Mouse (Mus musculus) stomach, embryonic 14.5 days (tissue): ENCODE results near the gene Sncg. TPM values are rescaled to one million over a fixed set of nuclear protein-coding genes. Genes with fewer than 3 reads are reported as not detected.

Experiments used
- ATAC-seq: fragments of 200-750 bp; cut with Nextera tagmentation; 2 replicates; pipeline ENCODE4 v1.8.0; 2017; ENCODE audit warnings: low read depth, moderate TSS enrichment; ENCODE audit not compliant: insufficient number of reproducible peaks, insufficient read depth, low FRiP score
- H3K27ac ChIP-seq: fragments of 300-500 bp; sonication (generic); 2 replicates; pipeline ENCODE4 v1.5.1; 2014; ENCODE audit warnings: mild to moderate bottlenecking, low read length, moderate library complexity, mixed read lengths
- H3K27me3 ChIP-seq: fragments of 300-500 bp; sonication (generic); 2 replicates; pipeline ENCODE4 v1.6.1; 2014; ENCODE audit warnings: low read length, control low read depth, mixed read lengths; ENCODE audit not compliant: control insufficient read depth, insufficient read depth
- H3K36me3 ChIP-seq: fragments of 300-500 bp; sonication (generic); 2 replicates; pipeline ENCODE4 v1.6.1; 2014; ENCODE audit warnings: mild to moderate bottlenecking, control low read depth, low read length, moderate library complexity, mixed read lengths; ENCODE audit not compliant: control insufficient read depth, insufficient read depth
- H3K4me1 ChIP-seq: fragments of 300-500 bp; sonication (generic); 2 replicates; pipeline ENCODE4 v1.6.1; 2014; ENCODE audit warnings: low read length, control low read depth, mixed read lengths; ENCODE audit not compliant: control insufficient read depth, insufficient read depth
- H3K4me2 ChIP-seq: fragments of 300-500 bp; sonication (generic); replicated peaks from 2 replicates; pipeline ENCODE4 v1.6.1; 2014; ENCODE audit warnings: low read depth, low read length, control low read depth
- H3K4me3 ChIP-seq: fragments of 300-500 bp; sonication (generic); 2 replicates; pipeline ENCODE4 v1.5.1; 2014; ENCODE audit warnings: low read depth, low read length, control low read depth
- H3K9ac ChIP-seq: fragments of 300-500 bp; sonication (generic); replicated peaks from 2 replicates; pipeline ENCODE4 v1.6.1; 2014; ENCODE audit warnings: low read depth, mild to moderate bottlenecking, control low read depth, low read length, moderate library complexity, mixed read lengths
- H3K9me3 ChIP-seq: fragments of 300-500 bp; sonication (generic); 2 replicates; pipeline ENCODE4 v1.6.1; 2016; ENCODE audit warnings: low read depth, low read length, control low read depth; ENCODE audit not compliant: control insufficient read depth
- WGBS: fragments of 180-500 bp; shearing (Covaris S2); extraction: QIAGEN DNeasy Blood & Tissue Kit; methylation state at CpG from one replicate; pipeline ENCODE4 v1.1.7; 2014; 5-methylcytosine and 5-hydroxymethylcytosine counted together
- polyA plus RNA-seq: library from polyadenylated mRNA; unstranded; fragments of >200 nt; fragmentation: Nextera tagmentation; extraction: Ambion mirVana; gene quantifications from 2 replicates; pipeline ENCODE4 v1.2.1, GENCODE M21; 2014

Gene Sncg
- polyA plus RNA-seq, 1 experiment from 2014 or later = 40.1 TPM

GRCm38 (mm10) chr14:34400021-34400420, 25.4 kb upstream of the Sncg start:
- Histone ChIP-seq H3K9me3 (no peaks in the 10 kb centered on the region), H3K4me3 (no peak overlapping the region), H3K9ac (no peak overlapping the region), H3K27ac (no peak overlapping the region), H3K4me1 (no peaks in the 10 kb centered on the region), H3K4me2 (no peak overlapping the region), H3K36me3 (peaks cover 12% of the 10 kb centered on the region), H3K27me3 (no peaks in the 10 kb centered on the region)
- 92% methylated on average over 3 of the region's 3 CpGs for WGBS
- ATAC-seq = no peak

- peaks cover 5% of the 10 kb centered on the region for H3K36me3 ChIP-seq
- no peak overlapping the region for H3K4me3 ChIP-seq
- 96% methylated on average over 6 of the region's 6 CpGs for WGBS
- no peak overlapping the region for H3K4me2 ChIP-seq
- ATAC-seq = no peak
- no peaks in the 10 kb centered on the region for H3K4me1 ChIP-seq
- H3K27ac ChIP-seq = no peak overlapping the region
- no peak overlapping the region for H3K9ac ChIP-seq
- no peaks in the 10 kb centered on the region for H3K9me3 ChIP-seq
- no peaks in the 10 kb centered on the region for H3K27me3 ChIP-seq
Measured at GRCm38 (mm10) chr14:34399301-34399700, 24.7 kb upstream of the Sncg start.

- Histone ChIP-seq H3K4me1 (no peaks in the 10 kb centered on the region), H3K4me2 (no peak overlapping the region), H3K9ac (no peak overlapping the region), H3K36me3 (peaks cover 2% of the 10 kb centered on the region), H3K4me3 (no peak overlapping the region), H3K9me3 (no peaks in the 10 kb centered on the region), H3K27ac (no peak overlapping the region), H3K27me3 (no peaks in the 10 kb centered on the region)
- no peak for ATAC-seq
- WGBS = 85% methylated on average over 20 of the region's 21 CpGs
Measured at GRCm38 (mm10) chr14:34398901-34399300, 24.3 kb upstream of the Sncg start.

DNA sequence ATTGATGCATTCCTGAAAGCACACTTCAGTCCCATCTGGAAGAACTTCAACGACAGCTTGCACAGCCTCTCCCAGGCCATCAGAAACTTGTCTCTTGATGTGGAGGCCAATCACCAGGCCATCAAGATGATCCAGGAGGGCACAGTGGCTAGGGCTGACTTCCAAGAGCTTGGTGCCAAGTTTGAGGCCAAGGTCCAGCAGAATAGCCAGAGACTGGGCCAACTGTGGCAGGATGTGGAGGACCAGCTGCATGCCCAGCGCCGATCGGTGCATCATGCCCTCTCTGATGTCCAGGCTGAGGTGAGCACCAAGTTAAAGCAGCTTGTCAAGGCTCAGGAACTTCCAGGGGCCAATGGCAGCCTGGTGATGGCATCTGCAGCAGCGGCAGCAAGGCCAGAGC, 23.3 kb upstream of the Sncg start:
- no peaks in the 10 kb centered on the region for H3K27me3 ChIP-seq
- ATAC-seq = no peak
- 87% methylated on average over 5 of the region's 5 CpGs for WGBS

GRCm38 (mm10) chr14:34393295-34393694, 18.7 kb upstream of the Sncg start:
- no peak for ATAC-seq
- Histone ChIP-seq H3K27ac (no peak overlapping the region), H3K9ac (no peak overlapping the region), H3K4me3 (no peak overlapping the region), H3K4me1 (no peaks in the 10 kb centered on the region), H3K9me3 (no peaks in the 10 kb centered on the region), H3K36me3 (no peaks in the 10 kb centered on the region), H3K4me2 (no peak overlapping the region), H3K27me3 (no peaks in the 10 kb centered on the region)
- WGBS = 79% methylated on average over 4 of the region's 4 CpGs

More for the DNA sequence above, 23.3 kb upstream of the Sncg start:
- H3K4me3 ChIP-seq = no peak overlapping the region
- H3K9me3 ChIP-seq = no peaks in the 10 kb centered on the region
- H3K4me2 ChIP-seq = no peak overlapping the region
- no peak overlapping the region for H3K9ac ChIP-seq
- H3K36me3 ChIP-seq = no peaks in the 10 kb centered on the region; the same call in 1 of the 2 replicates
- no peak overlapping the region for H3K27ac ChIP-seq
- no peaks in the 10 kb centered on the region for H3K4me1 ChIP-seq

DNA sequence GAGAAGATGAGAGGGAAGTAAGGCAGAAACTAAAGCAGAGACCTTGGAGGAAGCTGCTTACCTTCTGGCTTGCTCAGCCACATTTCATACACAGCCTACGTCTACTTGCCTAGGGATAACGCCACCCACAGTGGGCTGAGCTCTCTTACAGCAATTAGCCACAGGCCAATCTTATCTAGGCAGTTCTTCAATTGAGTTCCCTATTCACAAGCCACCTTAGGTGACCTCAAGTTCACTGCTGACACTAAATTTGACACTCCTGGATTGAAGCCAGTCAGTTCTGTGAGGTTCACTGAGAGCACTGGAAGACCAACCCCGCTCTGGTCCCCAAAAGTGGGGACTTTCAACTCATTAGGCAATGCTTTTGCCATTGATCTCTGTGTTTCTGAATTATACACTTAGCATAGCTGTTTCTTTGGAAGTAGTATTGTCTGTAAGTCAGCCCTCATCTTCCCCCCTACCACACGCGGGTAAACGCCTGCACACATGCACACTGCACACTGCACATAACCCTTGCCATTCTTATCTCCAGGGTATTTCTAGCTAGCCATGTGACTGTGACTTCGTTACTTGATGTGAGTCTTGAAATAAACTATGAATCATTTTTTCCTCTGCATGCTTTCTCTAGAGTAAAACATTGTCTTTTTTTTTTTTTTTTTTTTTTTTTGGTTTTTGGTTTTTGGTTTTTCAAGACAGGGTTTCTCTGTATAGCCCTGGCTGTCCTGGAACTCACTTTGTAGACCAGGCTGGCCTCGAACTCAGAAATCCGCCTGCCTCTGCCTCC, 8.5 kb upstream of the Sncg start:
- no peak for ATAC-seq
- Histone ChIP-seq H3K27ac (no peak overlapping the region), H3K9ac (no peak overlapping the region), H3K9me3 (no peaks in the 10 kb centered on the region), H3K4me2 (no peak overlapping the region), H3K27me3 (no peaks in the 10 kb centered on the region), H3K4me1 (peaks cover 5% of the 10 kb centered on the region; the same call in 1 of the 2 replicates), H3K4me3 (no peak overlapping the region), H3K36me3 (no peaks in the 10 kb centered on the region)
- WGBS = 91% methylated on average over 9 of the region's 9 CpGs

GRCm38 (mm10) chr14:34378560-34379331, 4.2 kb upstream of the Sncg start:
- Histone ChIP-seq H3K4me2 (no peak overlapping the region), H3K9me3 (no peaks in the 10 kb centered on the region)
- WGBS = 30% methylated on average over 11 of the region's 11 CpGs

GRCm38 (mm10) chr14:34377121-34377520, 2.5 kb upstream of the Sncg start:
- no peak overlapping the region for H3K4me3 ChIP-seq
- no peaks in the 10 kb centered on the region for H3K27me3 ChIP-seq
- ATAC-seq = no peak
- H3K9me3 ChIP-seq = no peaks in the 10 kb centered on the region
- H3K4me1 ChIP-seq = peaks cover 16% of the 10 kb centered on the region; the same call in 1 of the 2 replicates
- H3K9ac ChIP-seq = no peak overlapping the region
- WGBS = 74% methylated on average over 4 of the region's 4 CpGs
- no peaks in the 10 kb centered on the region for H3K36me3 ChIP-seq
- no peak overlapping the region for H3K27ac ChIP-seq
- H3K4me2 ChIP-seq = no peak overlapping the region

More at GRCm38 (mm10) chr14:34378560-34379331, 4.2 kb upstream of the Sncg start:
- Histone ChIP-seq H3K9ac (no peak overlapping the region), H3K27ac (peak overlapping the region; percentile 62; the same call in 1 of the 2 replicates), H3K4me3 (no peak overlapping the region), H3K36me3 (no peaks in the 10 kb centered on the region), H3K27me3 (no peaks in the 10 kb centered on the region), H3K4me1 (peaks cover 15% of the 10 kb centered on the region; the same call in 1 of the 2 replicates)
- ATAC-seq = peak; percentile 59; the same call in 1 of the 2 replicates
